Mouse (Mus musculus): ENCODE data around the gene Gpr1. TPM values are rescaled to one million over a fixed set of nuclear protein-coding genes. Genes with fewer than 3 reads are reported as not detected.
A peak's percentile ranks its signal among the peaks of the same experiment; 100 is the strongest.
"Not testable (repeated sequence)": the region's sequence is repeated elsewhere in the genome, so short reads cannot be mapped to it uniquely, and the experiment has no call there.

The Gpr1 gene
- polyA plus RNA-seq, 1 experiment from 2014 or later, result 0.14 TPM

- H3K4me1 ChIP-seq (replicated peaks), result peaks cover 13% of the 10 kb centered on the region
- no peak for ATAC-seq (replicated peaks; ENCODE audit: insufficient number of reproducible peaks, insufficient read depth, low FRiP score, low read depth)
- H3K27ac ChIP-seq, result no peak overlapping the region
- H3K9ac ChIP-seq, result no peak overlapping the region
- H3K4me2 ChIP-seq, result no peak overlapping the region
- H3K9me3 ChIP-seq (replicated peaks), result no peaks in the 10 kb centered on the region
- H3K27me3 ChIP-seq, result no peaks in the 10 kb centered on the region
- 27% methylated on average over 5 of the region's 5 CpGs for WGBS
- H3K36me3 ChIP-seq, result no peaks in the 10 kb centered on the region
- H3K4me3 ChIP-seq, result no peak overlapping the region
These were observed 18.4 kb downstream of the Gpr1 start for GRCm38 (mm10) chr1:63195848-63196512.

- Histone ChIP-seq H3K4me3 (no peak overlapping the region), H3K36me3 (no peaks in the 10 kb centered on the region), H3K27me3 (no peaks in the 10 kb centered on the region), H3K9me3 (replicated peaks) (no peaks in the 10 kb centered on the region), H3K27ac (no peak overlapping the region), H3K9ac (no peak overlapping the region), H3K4me1 (replicated peaks) (peaks cover 18% of the 10 kb centered on the region), H3K4me2 (no peak overlapping the region)
- ATAC-seq (replicated peaks; ENCODE audit: insufficient number of reproducible peaks, insufficient read depth, low FRiP score, low read depth), result no peak
- WGBS, result 72% methylated on average over 11 of the region's 11 CpGs
These were observed 21.9 kb downstream of the Gpr1 start for GRCm38 (mm10) chr1:63192306-63193065.

- Histone ChIP-seq H3K4me1 (replicated peaks) (peaks cover 18% of the 10 kb centered on the region), H3K36me3 (no peaks in the 10 kb centered on the region), H3K27ac (peak overlapping the region; percentile 45; the same call in 1 of the 2 replicates), H3K9ac (no peak overlapping the region), H3K4me2 (peak overlapping the region; percentile 12; the same call in 1 of the 2 replicates), H3K27me3 (no peaks in the 10 kb centered on the region), H3K4me3 (no peak overlapping the region), H3K9me3 (replicated peaks) (no peaks in the 10 kb centered on the region)
- ATAC-seq (replicated peaks; ENCODE audit: insufficient number of reproducible peaks, insufficient read depth, low FRiP score, low read depth), result no peak
- WGBS, result 23% methylated on average over 8 of the region's 8 CpGs
These were observed 23.5 kb downstream of the Gpr1 start for GRCm38 (mm10) chr1:63190851-63191250.

- WGBS, result 78% methylated on average over 3 of the region's 3 CpGs
- no peak for ATAC-seq (replicated peaks; ENCODE audit: insufficient number of reproducible peaks, insufficient read depth, low FRiP score, low read depth)
- no peak overlapping the region for H3K4me2 ChIP-seq
These were observed 25.8 kb downstream of the Gpr1 start for GRCm38 (mm10) chr1:63188536-63188935.

GRCm38 (mm10) chr1:63185430-63185829 is 28.9 kb downstream of the Gpr1 start:
- not testable (repeated sequence) for H3K27ac ChIP-seq; H3K9me3 ChIP-seq (replicated peaks); H3K4me3 ChIP-seq; ATAC-seq (replicated peaks; ENCODE audit: insufficient number of reproducible peaks, insufficient read depth, low FRiP score, low read depth); H3K4me1 ChIP-seq (replicated peaks); H3K9ac ChIP-seq; H3K27me3 ChIP-seq; H3K4me2 ChIP-seq; H3K36me3 ChIP-seq
- WGBS, result 94% methylated on average over 6 of the region's 6 CpGs

More at GRCm38 (mm10) chr1:63188536-63188935, 25.8 kb downstream of the Gpr1 start:
- Histone ChIP-seq H3K27ac (no peak overlapping the region), H3K36me3 (no peaks in the 10 kb centered on the region), H3K27me3 (no peaks in the 10 kb centered on the region), H3K4me3 (no peak overlapping the region), H3K9me3 (replicated peaks) (no peaks in the 10 kb centered on the region), H3K4me1 (replicated peaks) (peaks cover 15% of the 10 kb centered on the region), H3K9ac (no peak overlapping the region)

GRCm38 (mm10) chr1:63182636-63183270 is 31.6 kb downstream of the Gpr1 start:
- no peak for ATAC-seq (replicated peaks; ENCODE audit: insufficient number of reproducible peaks, insufficient read depth, low FRiP score, low read depth)
- Histone ChIP-seq H3K9me3 (replicated peaks) (no peaks in the 10 kb centered on the region), H3K9ac (no peak overlapping the region), H3K36me3 (peaks cover 29% of the 10 kb centered on the region), H3K4me1 (replicated peaks) (peaks cover 11% of the 10 kb centered on the region), H3K4me2 (no peak overlapping the region), H3K27me3 (no peaks in the 10 kb centered on the region), H3K4me3 (no peak overlapping the region), H3K27ac (no peak overlapping the region)
- WGBS, result 52% methylated on average over 10 of the region's 10 CpGs

- Histone ChIP-seq H3K27me3 (no peaks in the 10 kb centered on the region), H3K4me2 (no peak overlapping the region), H3K4me3 (no peak overlapping the region), H3K27ac (no peak overlapping the region), H3K4me1 (replicated peaks) (peaks cover 16% of the 10 kb centered on the region), H3K9ac (no peak overlapping the region), H3K36me3 (peaks cover 29% of the 10 kb centered on the region), H3K9me3 (replicated peaks) (no peaks in the 10 kb centered on the region)
- WGBS, result 70% methylated on average over 5 of the region's 5 CpGs
- ATAC-seq (replicated peaks; ENCODE audit: insufficient number of reproducible peaks, insufficient read depth, low FRiP score, low read depth), result no peak
These were observed 32.1 kb downstream of the Gpr1 start for GRCm38 (mm10) chr1:63182212-63182611.

- no peak for ATAC-seq (replicated peaks; ENCODE audit: insufficient number of reproducible peaks, insufficient read depth, low FRiP score, low read depth)
- no peaks in the 10 kb centered on the region for H3K9me3 ChIP-seq (replicated peaks)
- no peak overlapping the region for H3K4me3 ChIP-seq
- 98% methylated on average over 1 of the region's 1 CpGs for WGBS
- H3K4me2 ChIP-seq, result no peak overlapping the region
- no peak overlapping the region for H3K27ac ChIP-seq
- H3K4me1 ChIP-seq (replicated peaks), result peaks cover 16% of the 10 kb centered on the region
- peaks cover 29% of the 10 kb centered on the region for H3K36me3 ChIP-seq
- H3K9ac ChIP-seq, result no peak overlapping the region
- no peaks in the 10 kb centered on the region for H3K27me3 ChIP-seq
These were observed 32.9 kb downstream of the Gpr1 start for GRCm38 (mm10) chr1:63181480-63181879.

GRCm38 (mm10) chr1:63181019-63181418 is 33.3 kb downstream of the Gpr1 start:
- peak; percentile 78 for ATAC-seq (replicated peaks; ENCODE audit: insufficient number of reproducible peaks, insufficient read depth, low FRiP score, low read depth)
- 8% methylated on average over 3 of the region's 3 CpGs for WGBS
- Histone ChIP-seq H3K36me3 (peaks cover 29% of the 10 kb centered on the region), H3K4me1 (replicated peaks) (peaks cover 16% of the 10 kb centered on the region), H3K27me3 (no peaks in the 10 kb centered on the region), H3K4me3 (no peak overlapping the region), H3K9ac (no peak overlapping the region), H3K9me3 (replicated peaks) (no peaks in the 10 kb centered on the region), H3K27ac (no peak overlapping the region), H3K4me2 (no peak overlapping the region)

- H3K4me3 ChIP-seq; H3K9ac ChIP-seq; H3K9me3 ChIP-seq (replicated peaks); H3K4me2 ChIP-seq; H3K27me3 ChIP-seq; H3K27ac ChIP-seq; ATAC-seq (replicated peaks; ENCODE audit: insufficient number of reproducible peaks, insufficient read depth, low FRiP score, low read depth): not testable (repeated sequence)
- Histone ChIP-seq H3K36me3 (peaks cover 29% of the 10 kb centered on the region), H3K4me1 (replicated peaks) (peaks cover 17% of the 10 kb centered on the region)
- 69% methylated on average over 4 of the region's 4 CpGs for WGBS
These were observed 33.8 kb downstream of the Gpr1 start for GRCm38 (mm10) chr1:63180575-63180974.

- Histone ChIP-seq H3K36me3 (peaks cover 29% of the 10 kb centered on the region), H3K27me3 (no peaks in the 10 kb centered on the region), H3K4me3 (no peak overlapping the region), H3K4me1 (replicated peaks) (peaks cover 21% of the 10 kb centered on the region), H3K27ac (no peak overlapping the region), H3K9ac (no peak overlapping the region), H3K4me2 (no peak overlapping the region), H3K9me3 (replicated peaks) (no peaks in the 10 kb centered on the region)
- ATAC-seq (replicated peaks; ENCODE audit: insufficient number of reproducible peaks, insufficient read depth, low FRiP score, low read depth), result no peak
- 91% methylated on average over 4 of the region's 4 CpGs for WGBS
These were observed 34.2 kb downstream of the Gpr1 start for GRCm38 (mm10) chr1:63180122-63180521.
